In the genomic region with DNA sequence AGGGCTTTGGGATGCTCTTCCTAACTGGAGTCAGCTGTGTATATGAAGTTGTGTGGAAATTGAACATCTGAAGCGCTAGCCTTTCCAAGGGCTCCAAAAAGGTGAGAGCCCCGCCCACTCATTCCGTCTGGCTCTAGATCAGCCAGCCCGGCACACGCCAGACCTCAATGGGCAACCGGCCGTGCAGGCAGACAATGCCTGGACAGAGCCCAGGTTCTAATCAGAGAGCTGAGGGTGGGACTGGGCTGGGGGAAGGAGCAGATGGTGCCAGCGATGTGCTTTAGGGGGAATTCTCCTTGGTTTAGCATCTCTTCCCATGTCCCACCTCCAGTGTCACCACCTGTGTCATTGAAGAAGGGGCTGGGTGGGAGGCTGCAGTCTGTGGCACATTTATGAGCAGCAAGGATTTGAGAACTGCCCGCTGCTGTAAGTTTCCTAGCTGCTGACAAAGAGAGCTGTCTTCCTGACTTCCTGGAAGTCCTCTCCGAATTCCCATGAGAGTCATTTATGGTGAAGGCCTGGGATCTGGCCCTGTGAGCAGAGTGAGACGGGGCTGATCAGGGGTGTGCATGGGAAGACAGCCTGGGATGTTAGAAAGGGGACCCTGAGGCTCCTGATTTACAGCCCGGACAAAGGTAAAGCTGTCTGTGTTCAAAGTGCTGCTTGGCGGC, we compare ENCODE assay signal across 8 mouse cellular contexts. TPM values are rescaled to one million over a fixed set of nuclear protein-coding genes. Genes with fewer than 3 reads are reported as not detected.
DNase-seq lines count a peak whose midpoint lies in the region; ATAC-seq lines count a peak whose summit lies in the region.

No protein-coding gene starts in this region.

- peaks cover 97% of the 10 kb centered on the region for H3K4me1 ChIP-seq in megakaryocyte, embryonic 14.5 days
- H3K4me1 ChIP-seq in embryonic facial prominence, embryonic 11.5 days (ENCODE audit: control insufficient read depth, insufficient read depth, low read length), result peaks cover 18% of the 10 kb centered on the region
- H3K4me1 ChIP-seq in hindbrain, embryonic 15.5 days (replicated peaks), result peaks cover 79% of the 10 kb centered on the region

- no peaks in the 10 kb centered on the region for H3K27me3 ChIP-seq in megakaryocyte, embryonic 14.5 days (replicated peaks)
- no peaks in the 10 kb centered on the region for H3K27me3 ChIP-seq in embryonic facial prominence, embryonic 11.5 days (ENCODE audit: control insufficient read depth, insufficient read depth, low read length)
- no peaks in the 10 kb centered on the region for H3K27me3 ChIP-seq in hindbrain, embryonic 15.5 days

- H3K27ac ChIP-seq in embryonic facial prominence, embryonic 11.5 days (replicated peaks; ENCODE audit: low read depth, low read length), result no peak overlapping the region; the same call in 1 of the 2 replicates
- H3K27ac ChIP-seq in hindbrain, embryonic 15.5 days (replicated peaks), result peak overlapping the region; percentile 93

- peak overlapping the region; percentile 99 for H3K4me3 ChIP-seq in megakaryocyte, embryonic 14.5 days (replicated peaks)
- H3K4me3 ChIP-seq in embryonic facial prominence, embryonic 11.5 days (ENCODE audit: low read depth, low read length), result no peak overlapping the region
- peak overlapping the region; percentile 67 for H3K4me3 ChIP-seq in hindbrain, embryonic 15.5 days

- ATAC-seq in megakaryocyte, adult 5-6 weeks (ENCODE audit: poor library complexity, severe bottlenecking), result no peak
- ATAC-seq in embryonic facial prominence, embryonic 11.5 days (replicated peaks; ENCODE audit: insufficient number of reproducible peaks, low FRiP score, low TSS enrichment, low read depth), result no peak
- ATAC-seq in hindbrain, embryonic 15.5 days (ENCODE audit: low FRiP score, low read depth), result no peak

- H3K36me3 ChIP-seq in megakaryocyte, embryonic 14.5 days (replicated peaks; ENCODE audit: low read length), result peaks cover 10% of the 10 kb centered on the region
- H3K36me3 ChIP-seq in embryonic facial prominence, embryonic 11.5 days (replicated peaks; ENCODE audit: control insufficient read depth, insufficient read depth, low read depth, low read length), result no peaks in the 10 kb centered on the region
- no peaks in the 10 kb centered on the region for H3K36me3 ChIP-seq in hindbrain, embryonic 15.5 days

- 41% methylated on average over 13 of the region's 13 CpGs for WGBS in embryonic facial prominence, embryonic 11.5 days
- 27% methylated on average over 13 of the region's 13 CpGs for WGBS in hindbrain, embryonic 15.5 days

- H3K9ac ChIP-seq in embryonic facial prominence, embryonic 11.5 days (replicated peaks; ENCODE audit: low read length), result peak overlapping the region; percentile 28
- peak overlapping the region; percentile 89 for H3K9ac ChIP-seq in hindbrain, embryonic 15.5 days

- H3K9me3 ChIP-seq in megakaryocyte, embryonic 14.5 days, result no peaks in the 10 kb centered on the region
- no peaks in the 10 kb centered on the region for H3K9me3 ChIP-seq in embryonic facial prominence, embryonic 11.5 days (replicated peaks; ENCODE audit: control insufficient read depth, low read length)
- no peaks in the 10 kb centered on the region for H3K9me3 ChIP-seq in hindbrain, embryonic 15.5 days

- no peak for DNase-seq in embryonic facial prominence, embryonic 11.5 days (ENCODE audit: low spot score)
- peak; percentile 36 for DNase-seq in lung, postnatal 10 days
- no peak for DNase-seq in embryo, embryonic 9.5 days (ENCODE audit: extremely low spot score)
- DNase-seq in ovary, postnatal 14 days (ENCODE audit: low spot score), result no peak
- DNase-seq in urinary bladder, postnatal 4 days (ENCODE audit: low spot score in 2 of 2), result no peak

- H3K4me2 ChIP-seq in embryonic facial prominence, embryonic 11.5 days (ENCODE audit: low read depth, low read length), result peak overlapping the region; percentile 29
- H3K4me2 ChIP-seq in hindbrain, embryonic 15.5 days, result peak overlapping the region; percentile 70

RNA-seq across cellular contexts. Expression of a gene that starts 2.5 kb away (rescaled TPM):
- 8.3 and 9.3 TPM in 2 replicates for polyA plus RNA-seq in megakaryocyte, embryonic 14.5 days (2012; ENCODE audit: insufficient read depth, low replicate concordance)
- 41.1 and 48.0 TPM in 2 replicates for total RNA-seq in megakaryocyte, adult 5-6 weeks (2015)
- 36.3 and 46.1 TPM in 2 replicates for total RNA-seq in megakaryocyte, adult 5-6 weeks (2017)
- polyA plus RNA-seq in embryonic facial prominence, embryonic 11.5 days (2014; fragmentation: Nextera tagmentation; extraction: Ambion mirVana), result 6.9 and 8.0 TPM in 2 replicates
- polyA plus RNA-seq in hindbrain, embryonic 15.5 days (2015; fragmentation: Nextera tagmentation; extraction: Ambion mirVana), result 48.9 and 50.0 TPM in 2 replicates
